Mouse (Mus musculus): ENCODE measurements around the gene Cnot8.

GRCm38 (mm10) chr11:58143704-58144426 is 39.9 kb downstream of the Cnot8 start:
- TF ChIP-seq POLR2A (IDR thresholded peaks at IDR 0.05; ENCODE audit: low read depth, low read length) (no peak), CTCF (conservative IDR thresholded peaks at IDR 0.05; ENCODE audit: insufficient read depth, insufficient read length, low read depth, low read length) (no peak)
